Mouse (Mus musculus): ENCODE measurements around the gene Vmn2r70.

Gene Vmn2r70

DNA sequence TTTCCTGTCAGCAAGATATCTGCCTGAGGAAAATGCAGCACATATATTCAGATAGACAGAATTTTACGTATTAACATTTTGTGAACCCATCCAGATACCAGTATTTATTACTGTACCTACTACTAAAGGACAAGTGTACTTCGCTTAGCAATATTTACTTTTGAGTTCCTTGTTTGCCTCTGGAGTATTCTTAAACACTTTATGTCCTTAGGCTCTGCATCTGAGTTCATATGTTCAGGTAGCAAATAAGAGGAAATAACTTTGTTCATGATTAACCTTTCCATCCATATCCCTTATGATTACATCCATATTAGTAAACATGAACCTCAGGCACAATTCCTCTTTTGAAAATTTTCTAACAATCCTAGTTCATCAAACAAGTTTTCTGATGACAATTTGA lies at the start of gene Vmn2r70:
Gene Vmn2r70, minus strand, starts transcription at position 101 of the 400 bp plus-strand sequence.
- no peak for DNase-seq (ENCODE audit: low spot score in 2 of 2)

GRCm38 (mm10) chr7:85562787-85563186 lies 6.2 kb downstream of the Vmn2r70 start, which contains the start of gene Vmn2r71:
Gene Vmn2r71 (plus strand): TSS chr7:85563087.
- no peak for DNase-seq (ENCODE audit: low spot score in 2 of 2)

- no peak for DNase-seq (ENCODE audit: low spot score in 2 of 2)
Measured at GRCm38 (mm10) chr7:85543118-85543517, 25.9 kb downstream of the Vmn2r70 start.

DNA sequence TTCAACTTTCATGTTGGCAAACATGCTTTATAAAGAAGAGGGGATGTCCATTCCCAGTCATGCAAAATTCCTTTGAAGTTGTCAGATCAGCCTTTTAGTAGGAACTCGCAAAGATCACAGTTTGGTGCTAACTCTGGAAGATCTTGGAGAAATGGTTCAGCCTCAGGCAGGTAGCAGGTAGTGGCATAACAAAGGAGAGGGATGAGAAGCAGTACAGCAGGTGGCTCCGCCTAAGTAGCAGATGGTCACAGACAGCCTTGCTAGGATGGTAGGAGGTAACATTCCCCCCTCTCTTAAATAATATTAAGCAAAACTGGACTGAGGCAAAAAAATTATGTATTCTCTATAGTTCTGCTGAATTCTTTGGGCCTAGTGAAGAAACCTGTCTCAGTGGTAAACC lies 26.9 kb downstream of the Vmn2r70 start:
- no peak for DNase-seq (ENCODE audit: low spot score in 2 of 2)

Data from frontal cortex, postnatal 10 days (tissue).